Mouse (Mus musculus): ENCODE results near the gene Zfp36.
"Not testable (repeated sequence)": the region's sequence is repeated elsewhere in the genome, so short reads cannot be mapped to it uniquely, and the experiment has no call there.

The Zfp36 gene

GRCm38 (mm10) chr7:28380237-28381016, at the start of gene Zfp36:
TSS of gene Zfp36 (minus strand) at chr7:28380253.
- peak in 1 of 2 experiments; percentile 48 for DNase-seq (ENCODE audit: low spot score in 2 of 2)

- DNase-seq (ENCODE audit: low spot score in 2 of 2), result no peak
These were observed 47.7 kb upstream of the Zfp36 start for GRCm38 (mm10) chr7:28427738-28428137.

- DNase-seq (ENCODE audit: low spot score in 2 of 2), result no peak
These were observed 43.0 kb upstream of the Zfp36 start for GRCm38 (mm10) chr7:28423018-28423417.

- no peak for DNase-seq (ENCODE audit: low spot score in 2 of 2)
These were observed 39.4 kb upstream of the Zfp36 start for GRCm38 (mm10) chr7:28419416-28419815.

GRCm38 (mm10) chr7:28418096-28418670, 38.1 kb upstream of the Zfp36 start:
- no peak for DNase-seq (ENCODE audit: low spot score in 2 of 2)

GRCm38 (mm10) chr7:28417368-28417767, 37.3 kb upstream of the Zfp36 start:
- DNase-seq (ENCODE audit: low spot score in 2 of 2), result no peak

GRCm38 (mm10) chr7:28412826-28413225, 32.8 kb upstream of the Zfp36 start:
- DNase-seq (ENCODE audit: low spot score in 2 of 2), result no peak

GRCm38 (mm10) chr7:28410841-28411475, 30.9 kb upstream of the Zfp36 start:
- DNase-seq (ENCODE audit: low spot score in 2 of 2), result no peak

GRCm38 (mm10) chr7:28401942-28402341, 21.9 kb upstream of the Zfp36 start:
- no peak for DNase-seq (ENCODE audit: low spot score in 2 of 2)

GRCm38 (mm10) chr7:28401030-28401429, 21.0 kb upstream of the Zfp36 start:
- DNase-seq (ENCODE audit: low spot score in 2 of 2), result no peak

GRCm38 (mm10) chr7:28398696-28399340, 18.8 kb upstream of the Zfp36 start:
- DNase-seq (ENCODE audit: low spot score in 2 of 2), result no peak

- peak in 1 of 2 experiments; percentile 21 for DNase-seq (ENCODE audit: low spot score in 2 of 2)
These were observed 17.9 kb upstream of the Zfp36 start for GRCm38 (mm10) chr7:28398000-28398399.

GRCm38 (mm10) chr7:28395425-28395824, 15.4 kb upstream of the Zfp36 start:
- no peak for DNase-seq (ENCODE audit: low spot score in 2 of 2)

- no peak for DNase-seq (ENCODE audit: low spot score in 2 of 2)
These were observed 13.4 kb upstream of the Zfp36 start for GRCm38 (mm10) chr7:28393272-28393951.

GRCm38 (mm10) chr7:28392429-28393271, 12.6 kb upstream of the Zfp36 start, which contains the start of the genes Med29 and Paf1:
TSS of gene Med29 (minus strand) at chr7:28392708.
TSS of gene Paf1 (plus strand) at chr7:28392951.
- DNase-seq (ENCODE audit: low spot score in 2 of 2), result peak; percentile 96 to 97

- DNase-seq (ENCODE audit: low spot score in 2 of 2), result no peak
These were observed 10.3 kb upstream of the Zfp36 start for GRCm38 (mm10) chr7:28390331-28390730.

GRCm38 (mm10) chr7:28387384-28387783, 7.3 kb upstream of the Zfp36 start:
- not testable (repeated sequence) for DNase-seq (ENCODE audit: low spot score in 2 of 2)

- DNase-seq (ENCODE audit: low spot score in 2 of 2), result not testable (repeated sequence)
These were observed 6.8 kb upstream of the Zfp36 start for GRCm38 (mm10) chr7:28386877-28387276.

- DNase-seq (ENCODE audit: low spot score in 2 of 2), result peak; percentile 84 to 90
These were observed 6.4 kb upstream of the Zfp36 start for GRCm38 (mm10) chr7:28386462-28386861.

- DNase-seq (ENCODE audit: low spot score in 2 of 2), result no peak
These were observed 6.0 kb upstream of the Zfp36 start for GRCm38 (mm10) chr7:28386007-28386406.

- DNase-seq (ENCODE audit: low spot score in 2 of 2), result no peak
These were observed 5.1 kb upstream of the Zfp36 start for GRCm38 (mm10) chr7:28385196-28385595.
